Mouse (Mus musculus) embryonic fibroblast, embryonic 13.5 days (primary cell): ENCODE results near the gene Nuak2. TPM values are rescaled to one million over a fixed set of nuclear protein-coding genes. Genes with fewer than 3 reads are reported as not detected.

ENCODE experiments used
- H3K27ac ChIP-seq: 2 replicates; pipeline ENCODE4 v1.5.1; 2012; ENCODE audit warnings: low read length, control low read depth, inconsistent platforms; ENCODE audit not compliant: insufficient read depth
- H3K4me1 ChIP-seq: 2 replicates; pipeline ENCODE4 v1.6.1; 2011; ENCODE audit warnings: low read length; ENCODE audit not compliant: control insufficient read depth, insufficient read depth
- H3K4me3 ChIP-seq: 2 replicates; pipeline ENCODE4 v1.5.1; 2011; ENCODE audit warnings: mild to moderate bottlenecking, control low read depth, low read length; ENCODE audit not compliant: insufficient read depth
- CTCF ChIP-seq: IDR thresholded peaks from 2 replicates; pipeline ENCODE4 v1.5.1; 2011; ENCODE audit warnings: mild to moderate bottlenecking, control low read depth, low read length, moderate library complexity, borderline replicate concordance; ENCODE audit not compliant: insufficient read depth
- POLR2A ChIP-seq: IDR thresholded peaks from 2 replicates; pipeline ENCODE4 v1.6.1; 2011; ENCODE audit warnings: low read depth, mild to moderate bottlenecking, control low read depth, low read length, moderate library complexity
- polyA plus RNA-seq: library from polyadenylated mRNA; stranded (reverse); fragments of >200 nt; gene quantifications from 2 replicates; pipeline ENCODE4 v1.2.4, GENCODE M21; 2011; ENCODE audit warnings: low read depth; ENCODE audit not compliant: missing spikeins, insufficient read length

The Nuak2 gene
- polyA plus RNA-seq, 1 experiment = 9.2 TPM

DNA sequence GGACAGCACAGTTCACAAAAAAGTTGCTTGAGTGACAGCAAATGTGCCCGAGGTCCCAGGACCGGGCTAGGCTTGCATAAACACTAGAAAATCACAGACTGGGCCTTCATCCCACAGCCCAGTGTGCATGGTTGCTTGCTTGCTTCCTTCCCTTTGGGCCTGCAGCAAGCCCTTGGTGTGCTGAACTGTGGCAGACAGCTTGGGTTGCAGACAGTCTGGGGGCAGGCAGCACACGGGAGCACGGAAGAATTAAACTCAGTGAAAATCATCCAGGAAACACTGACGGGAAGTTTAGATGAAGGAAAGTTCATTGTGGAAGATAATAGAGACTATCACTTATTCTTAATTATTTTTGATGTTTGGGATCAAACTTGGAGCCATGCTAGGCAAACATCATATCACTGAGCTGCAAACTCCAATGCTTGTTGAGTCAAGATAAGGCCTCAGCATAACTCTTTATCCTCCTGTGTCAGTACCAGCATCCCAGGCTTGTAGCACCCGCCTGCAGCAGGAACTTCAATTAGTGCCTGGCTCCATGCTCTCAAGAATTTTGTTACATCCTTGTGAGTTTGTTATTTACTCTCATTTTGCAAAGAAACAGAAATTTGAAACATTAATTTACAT, 18.4 kb downstream of the Nuak2 start:
- peaks cover 22% of the 10 kb centered on the region for H3K4me1 ChIP-seq
- H3K4me3 ChIP-seq = no peak overlapping the region
- peak overlapping the region; percentile 91 for H3K27ac ChIP-seq
- TF ChIP-seq CTCF = no peak
- TF ChIP-seq POLR2A = no peak

DNA sequence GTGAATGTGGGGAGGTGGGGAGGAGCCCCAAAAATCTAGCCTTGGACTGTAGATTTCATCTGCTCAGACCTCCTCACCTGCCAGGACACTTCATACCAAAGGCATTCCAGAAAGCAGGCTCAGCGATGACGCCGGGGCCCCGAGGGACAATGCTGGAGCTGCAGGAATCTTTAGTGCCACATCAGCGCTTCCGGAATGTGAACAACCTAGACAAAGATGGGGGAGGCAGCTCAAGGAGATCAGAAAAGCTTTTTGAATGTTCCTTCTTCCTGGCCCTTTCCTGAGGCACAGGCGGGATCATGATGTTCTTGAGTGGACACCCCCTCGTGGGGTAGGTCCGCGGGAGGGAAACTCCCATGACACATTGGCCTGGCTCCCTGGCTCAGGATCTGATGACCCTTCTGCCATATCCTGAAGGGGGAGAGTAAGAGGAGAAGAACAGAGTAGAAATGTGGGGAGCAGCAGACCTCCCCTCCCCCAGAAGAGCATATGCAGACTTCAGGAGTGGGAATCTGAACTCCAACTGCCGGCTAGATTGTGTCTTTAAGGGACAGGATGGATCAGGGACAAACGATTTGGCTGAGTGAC, 19.5 kb downstream of the Nuak2 start:
- Histone ChIP-seq H3K4me3 (no peak overlapping the region), H3K27ac (peak overlapping the region; percentile 91), H3K4me1 (peaks cover 22% of the 10 kb centered on the region)
- no peak for TF ChIP-seq POLR2A

DNA sequence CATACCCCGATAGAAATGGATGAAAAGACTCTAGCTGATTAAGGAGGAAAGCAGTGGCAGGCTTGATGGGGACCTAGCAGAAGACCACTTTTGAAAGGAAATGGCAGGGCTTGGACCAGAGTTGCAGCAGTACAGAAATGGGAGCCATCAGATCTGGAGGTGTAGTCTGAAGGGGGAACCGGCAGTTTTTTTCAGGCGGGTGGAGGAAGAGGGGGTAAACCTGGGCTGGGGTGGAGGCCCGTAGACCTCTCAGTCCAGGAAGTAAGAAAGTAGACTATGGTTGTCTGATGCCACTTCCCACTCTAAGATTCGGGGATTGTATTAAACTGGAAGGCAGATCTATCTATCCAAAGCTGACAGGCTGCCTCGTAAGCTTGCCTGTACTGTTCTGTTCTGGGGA, 21.0 kb downstream of the Nuak2 start:
- peaks cover 24% of the 10 kb centered on the region for H3K4me1 ChIP-seq
- no peak overlapping the region for H3K4me3 ChIP-seq
- H3K27ac ChIP-seq = no peak overlapping the region
- no peak for TF ChIP-seq CTCF
- no peak for TF ChIP-seq POLR2A

DNA sequence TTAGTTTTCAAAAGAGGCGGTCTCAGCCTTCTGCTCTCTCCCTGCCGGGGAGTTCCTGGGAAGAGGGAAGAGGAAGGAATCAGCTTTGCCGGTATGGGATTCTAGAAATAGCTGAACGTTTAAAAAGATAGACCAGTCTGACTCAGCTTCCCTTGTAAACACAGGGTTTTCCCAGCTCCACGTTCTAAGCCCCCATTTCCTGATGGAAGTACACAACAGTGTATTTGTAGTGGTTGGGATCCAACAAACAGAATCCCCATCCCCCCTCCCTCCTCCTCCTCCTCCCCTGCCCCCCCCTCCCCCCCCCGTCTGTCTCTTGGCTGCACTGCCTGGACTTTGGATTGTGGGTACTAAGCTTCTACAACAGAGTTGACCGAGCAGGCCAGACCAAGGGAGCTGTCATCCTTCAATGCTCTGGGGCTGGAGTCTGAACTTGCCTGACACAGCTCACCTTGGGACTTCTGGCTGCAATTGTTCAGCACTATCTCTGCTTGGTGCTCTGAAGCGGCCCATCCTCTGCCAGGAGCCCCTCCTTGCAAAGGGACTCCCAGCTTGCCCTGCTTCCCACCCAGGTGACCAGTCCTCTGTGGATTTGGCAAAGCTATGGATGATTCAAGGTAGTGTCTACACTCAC, 22.2 kb downstream of the Nuak2 start:
- Histone ChIP-seq H3K4me1 (peaks cover 24% of the 10 kb centered on the region), H3K4me3 (no peak overlapping the region), H3K27ac (no peak overlapping the region)
- TF ChIP-seq CTCF (no peak), POLR2A (no peak)

DNA sequence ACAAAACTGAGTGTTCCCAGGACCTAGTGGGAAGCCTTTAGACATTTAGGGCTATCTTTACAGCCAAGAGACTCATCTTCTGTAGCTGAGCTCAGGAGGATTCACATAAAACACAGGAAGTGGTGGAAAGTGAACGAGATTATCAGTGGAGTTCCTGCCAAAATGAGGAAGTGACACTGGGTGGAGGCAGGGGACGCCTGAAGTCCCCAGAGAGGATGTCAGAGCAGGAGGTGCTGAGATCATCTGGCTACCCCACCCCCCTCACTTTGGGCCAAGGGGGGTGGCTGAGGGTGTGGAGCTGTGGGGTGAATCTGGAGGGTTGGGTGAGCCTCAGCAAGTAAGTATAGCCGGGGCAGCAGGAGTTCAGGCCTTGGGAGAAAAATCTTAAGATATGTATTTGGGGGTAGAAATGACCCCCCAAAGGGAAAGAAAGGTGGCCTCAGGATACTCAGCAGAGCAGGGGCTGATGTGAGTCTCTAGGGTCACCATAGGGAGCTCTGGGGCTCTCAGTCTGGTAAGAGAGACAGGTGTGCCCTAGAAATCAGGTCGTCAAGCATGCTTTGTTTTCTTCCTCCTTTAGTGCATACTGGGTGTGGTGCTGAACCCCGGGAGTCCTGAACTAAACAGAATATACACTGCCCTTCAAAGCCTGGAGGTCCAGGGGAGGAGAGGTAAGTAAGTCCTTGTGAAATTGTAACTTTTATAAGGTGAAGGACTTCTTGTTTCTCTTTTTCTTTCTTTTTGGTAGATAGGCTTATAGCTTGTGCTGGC, 26.0 kb downstream of the Nuak2 start:
- H3K4me3 ChIP-seq = no peak overlapping the region
- peaks cover 13% of the 10 kb centered on the region; the same call in 1 of the 2 replicates for H3K4me1 ChIP-seq
- no peak overlapping the region; the same call in 1 of the 2 replicates for H3K27ac ChIP-seq
- no peak for TF ChIP-seq CTCF
- TF ChIP-seq POLR2A = no peak

DNA sequence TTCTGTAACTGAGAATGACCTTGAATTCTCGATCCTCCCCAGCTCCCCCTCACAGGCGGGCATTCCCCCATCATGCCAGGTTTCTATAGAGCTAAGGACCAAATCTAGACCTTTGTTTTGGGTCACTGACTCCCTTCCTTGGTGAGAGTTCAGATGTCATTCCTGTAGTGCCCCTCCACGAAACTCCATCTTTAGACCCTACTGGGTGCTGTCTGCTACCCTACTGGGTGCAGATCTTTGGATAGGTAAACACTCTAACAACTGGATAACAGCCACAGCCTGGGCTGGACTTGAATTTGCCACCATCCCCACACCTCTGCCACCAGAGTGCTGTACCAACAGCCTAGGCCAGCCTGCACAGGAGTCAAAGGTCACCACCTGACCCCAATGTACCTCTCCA, 26.6 kb downstream of the Nuak2 start:
- H3K4me1 ChIP-seq = peaks cover 15% of the 10 kb centered on the region; the same call in 1 of the 2 replicates
- TF ChIP-seq CTCF = no peak
- no peak for TF ChIP-seq POLR2A
- no peak overlapping the region for H3K27ac ChIP-seq
- no peak overlapping the region for H3K4me3 ChIP-seq

DNA sequence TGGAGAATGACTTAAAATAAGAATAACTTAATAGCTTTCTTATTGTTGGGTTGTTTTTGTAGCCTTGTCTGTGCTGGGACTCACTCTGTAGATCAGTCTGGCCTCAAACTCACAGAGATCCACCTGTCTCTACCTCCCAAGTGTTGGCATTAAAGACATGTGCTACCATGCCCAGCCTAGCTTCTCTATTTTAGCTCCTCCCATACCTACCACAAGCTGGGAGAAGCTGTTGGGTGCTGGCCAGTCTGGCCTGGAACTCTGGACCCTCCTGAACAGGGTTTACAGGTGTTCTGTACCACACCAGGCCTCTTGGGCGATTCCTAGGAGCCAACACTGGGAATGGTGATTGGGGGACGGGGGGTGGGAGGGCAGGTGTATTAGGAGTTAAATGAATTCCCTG, 27.3 kb downstream of the Nuak2 start:
- Histone ChIP-seq H3K4me1 (peaks cover 15% of the 10 kb centered on the region; the same call in 1 of the 2 replicates), H3K4me3 (no peak overlapping the region), H3K27ac (no peak overlapping the region)
- no peak for TF ChIP-seq CTCF
- no peak for TF ChIP-seq POLR2A

DNA sequence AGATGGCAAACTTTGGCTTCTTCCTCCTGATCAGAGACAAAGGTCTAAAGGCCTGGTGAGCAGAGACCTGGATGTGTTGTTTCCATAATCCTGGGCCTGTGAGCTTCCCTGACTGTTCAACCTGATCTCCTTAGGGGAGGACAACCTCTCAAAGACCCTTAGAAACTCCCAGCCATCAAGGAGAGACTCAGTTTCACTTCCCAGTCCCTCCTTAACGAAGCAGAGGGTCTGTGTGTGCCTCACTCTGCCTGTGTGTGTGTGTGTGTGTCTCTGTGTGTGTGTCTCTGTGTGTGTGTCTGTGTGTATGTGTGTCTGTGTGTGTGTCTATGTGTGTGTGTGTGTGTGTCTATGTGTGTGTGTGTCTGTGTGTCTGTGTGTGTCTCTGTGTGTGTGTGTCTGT, 27.7 kb downstream of the Nuak2 start:
- peaks cover 12% of the 10 kb centered on the region; the same call in 1 of the 2 replicates for H3K4me1 ChIP-seq
- H3K4me3 ChIP-seq = no peak overlapping the region
- TF ChIP-seq POLR2A (no peak), CTCF (no peak)
- H3K27ac ChIP-seq = no peak overlapping the region

DNA sequence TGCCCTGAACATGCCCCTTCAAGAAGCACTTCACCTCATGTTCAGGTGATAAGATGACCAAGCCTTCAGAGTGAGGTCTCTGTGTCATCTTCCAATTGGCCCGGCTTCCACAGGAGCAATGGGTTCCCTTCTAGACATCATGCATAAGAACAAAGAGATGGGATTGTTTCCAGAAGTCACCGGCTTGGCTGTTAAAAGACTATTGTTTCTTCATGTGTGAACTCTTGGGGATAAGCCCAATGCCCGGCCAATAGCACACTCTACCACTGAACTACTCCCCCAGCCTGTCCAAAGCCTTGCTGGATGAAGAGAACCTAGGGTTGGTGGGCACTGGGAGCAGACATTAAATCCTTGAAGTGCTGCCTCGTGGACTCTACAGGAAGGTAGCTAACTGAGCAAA, 29.6 kb downstream of the Nuak2 start:
- TF ChIP-seq POLR2A = no peak
- no peak for TF ChIP-seq CTCF
- Histone ChIP-seq H3K4me1 (peaks cover 12% of the 10 kb centered on the region; the same call in 1 of the 2 replicates), H3K4me3 (no peak overlapping the region), H3K27ac (peak overlapping the region; percentile 93)
